Mouse (Mus musculus) gastrocnemius, postnatal 10 days (tissue): ENCODE results near the gene Hist1h2bh. TPM values are rescaled to one million over a fixed set of nuclear protein-coding genes. Genes with fewer than 3 reads are reported as not detected.
"Not testable (repeated sequence)": the region's sequence is repeated elsewhere in the genome, so short reads cannot be mapped to it uniquely, and the experiment has no call there.

ENCODE experiments used
- DNase-seq: peaks from one replicate; pipeline ENCODE4 v3.0.0; 2021; ENCODE audit warnings: mixed read lengths
- long read RNA-seq, 2 experiments: library from polyadenylated mRNA; stranded (forward); transcript quantifications; one replicate each; pipeline ENCODE4 v2.0.0; 2021
- total RNA-seq, 2 experiments: library from RNA; stranded (reverse); gene quantifications; 2 replicates each; pipeline ENCODE4 v1.2.3; 2021

Hist1h2bh gene
- 10 to 100 TPM; 11.8 to 13.3 TPM for total RNA-seq
- long read RNA-seq, experiment 1, partial matches to known transcripts = 0 of 1 reads
- long read RNA-seq, experiment 1, other reads (novel, unspliced or antisense) = 0 of 1 reads
- long read RNA-seq, experiment 2, partial matches to known transcripts = 0 of 4 reads
- long read RNA-seq, experiment 2, other reads (novel, unspliced or antisense) = 0 of 4 reads

GRCm38 (mm10) chr13:23542999-23543607, at the start of gene Hist1h2bh:
TSS of gene Hist1h2bh (minus strand) at chr13:23543392.
- peak; percentile 23 for DNase-seq

- DNase-seq = no peak
Measured at GRCm38 (mm10) chr13:23592614-23593013, 49.4 kb upstream of the Hist1h2bh start.

- not testable (repeated sequence) for DNase-seq
Measured at GRCm38 (mm10) chr13:23591886-23592285, 48.7 kb upstream of the Hist1h2bh start.

- DNase-seq = no peak
Measured at GRCm38 (mm10) chr13:23591206-23591605, 48.0 kb upstream of the Hist1h2bh start.

GRCm38 (mm10) chr13:23586940-23587225, 43.7 kb upstream of the Hist1h2bh start:
- no peak for DNase-seq

GRCm38 (mm10) chr13:23586099-23586939, 43.1 kb upstream of the Hist1h2bh start:
- DNase-seq = no peak

GRCm38 (mm10) chr13:23585442-23586098, 42.4 kb upstream of the Hist1h2bh start:
- peak; percentile 48 for DNase-seq

GRCm38 (mm10) chr13:23585029-23585441, 41.8 kb upstream of the Hist1h2bh start:
- peak; percentile 66 for DNase-seq

- no peak for DNase-seq
Measured at GRCm38 (mm10) chr13:23584331-23584730, 41.1 kb upstream of the Hist1h2bh start.

- DNase-seq = no peak
Measured at GRCm38 (mm10) chr13:23583387-23584068, 40.3 kb upstream of the Hist1h2bh start.

- DNase-seq = no peak
Measured at GRCm38 (mm10) chr13:23582219-23583056, 39.2 kb upstream of the Hist1h2bh start.

GRCm38 (mm10) chr13:23581408-23582218, 38.4 kb upstream of the Hist1h2bh start, which contains the start of gene Hist1h4d:
TSS of gene Hist1h4d (plus strand) at chr13:23581598.
- peak; percentile 81 for DNase-seq

GRCm38 (mm10) chr13:23577835-23578234, 34.6 kb upstream of the Hist1h2bh start:
- no peak for DNase-seq

- DNase-seq = no peak
Measured at GRCm38 (mm10) chr13:23576906-23577639, 33.9 kb upstream of the Hist1h2bh start.

GRCm38 (mm10) chr13:23576351-23576881, 33.2 kb upstream of the Hist1h2bh start:
- no peak for DNase-seq

GRCm38 (mm10) chr13:23575864-23576313, 32.7 kb upstream of the Hist1h2bh start:
- not testable (repeated sequence) for DNase-seq

GRCm38 (mm10) chr13:23575271-23575851, 32.2 kb upstream of the Hist1h2bh start, which contains the start of gene Hist1h3d:
TSS of gene Hist1h3d (plus strand) at chr13:23575763.
- no peak for DNase-seq

GRCm38 (mm10) chr13:23574546-23575170, 31.5 kb upstream of the Hist1h2bh start:
- DNase-seq = not testable (repeated sequence)
